Mouse (Mus musculus) heart, postnatal 4 days (tissue): Measurements from ENCODE around the gene Polr2l. TPM values are rescaled to one million over a fixed set of nuclear protein-coding genes. Genes with fewer than 3 reads are reported as not detected.

Experiments
- DNase-seq: peaks from one replicate; pipeline ENCODE4 v3.0.0; 2021
- total RNA-seq, 2 experiments: library from RNA; stranded (reverse); gene quantifications; 2 replicates each; pipeline ENCODE4 v1.2.3; 2021

The Polr2l gene
- total RNA-seq, 2 experiments from 2014 or later = 49.6 to 52.4 TPM

DNA sequence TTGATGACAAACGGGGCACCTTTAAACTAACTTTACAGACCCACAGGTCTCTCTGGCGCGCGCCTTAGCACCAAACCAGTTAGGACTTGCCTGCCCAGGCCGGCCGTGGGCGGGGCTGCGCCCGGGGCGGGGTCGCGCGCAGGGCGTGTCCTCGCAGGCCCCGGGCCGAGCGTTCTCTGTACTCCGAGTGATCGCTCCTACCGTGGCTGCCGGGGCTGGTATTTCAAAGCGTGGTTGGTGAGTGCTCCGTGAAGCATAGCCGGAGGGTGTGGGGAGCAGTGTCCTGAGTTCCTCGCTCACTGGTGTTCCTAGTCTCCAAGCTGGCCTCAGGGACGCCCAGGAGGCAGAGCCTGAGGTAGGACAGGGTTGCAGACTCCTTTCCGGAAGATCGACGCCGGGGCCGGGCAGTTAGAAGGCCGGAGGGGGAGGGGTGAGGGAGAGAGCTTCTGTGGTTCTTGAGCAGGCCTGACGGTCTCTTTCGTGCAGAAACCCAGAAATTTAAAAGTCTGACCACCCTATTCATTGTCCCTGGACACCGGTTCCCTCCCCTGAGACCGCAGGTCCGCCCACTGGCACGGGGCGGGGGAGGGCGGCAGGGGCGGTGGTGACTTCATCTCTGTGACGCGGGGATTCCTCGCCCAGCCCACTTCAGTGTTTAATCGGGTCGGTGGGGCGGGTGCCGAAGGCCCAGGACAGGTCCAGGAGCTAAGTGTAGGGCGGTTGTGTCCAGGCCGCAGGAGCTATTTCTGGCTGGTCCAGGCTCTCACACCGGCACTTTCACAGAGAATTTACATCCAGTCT lies 7.5 kb downstream of the Polr2l start, which contains the start of gene Cd151:
Gene Cd151 (plus strand): TSS at position 163 of the 801 bp plus-strand sequence.
- peak; percentile 93 for DNase-seq

DNA sequence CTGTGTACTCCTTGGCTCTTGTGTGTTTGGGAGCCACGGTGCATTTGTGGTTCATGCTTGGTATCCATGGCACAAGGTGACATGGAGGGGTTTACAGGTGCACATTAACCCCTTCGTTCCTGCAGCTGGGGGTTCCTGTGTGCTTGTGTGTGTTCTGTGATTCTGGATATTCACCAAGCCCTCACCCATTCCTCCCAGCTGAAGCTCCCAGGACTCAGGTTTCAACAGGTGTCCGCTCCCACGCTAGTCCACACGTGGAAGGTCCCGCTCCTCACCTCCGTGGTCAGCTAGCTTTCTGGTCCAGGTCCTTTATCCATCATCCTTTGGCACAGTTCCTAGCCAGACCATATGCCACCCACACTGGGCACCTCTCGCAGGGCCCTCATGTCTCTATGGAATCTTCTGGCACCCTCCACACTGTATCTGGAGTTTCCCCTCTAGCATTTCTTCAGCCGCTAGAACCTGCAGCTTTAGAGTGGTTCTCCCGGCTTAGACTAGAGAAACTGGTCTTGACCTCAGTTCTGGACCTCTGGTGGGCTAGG lies 8.3 kb downstream of the Polr2l start:
- no peak for DNase-seq

DNA sequence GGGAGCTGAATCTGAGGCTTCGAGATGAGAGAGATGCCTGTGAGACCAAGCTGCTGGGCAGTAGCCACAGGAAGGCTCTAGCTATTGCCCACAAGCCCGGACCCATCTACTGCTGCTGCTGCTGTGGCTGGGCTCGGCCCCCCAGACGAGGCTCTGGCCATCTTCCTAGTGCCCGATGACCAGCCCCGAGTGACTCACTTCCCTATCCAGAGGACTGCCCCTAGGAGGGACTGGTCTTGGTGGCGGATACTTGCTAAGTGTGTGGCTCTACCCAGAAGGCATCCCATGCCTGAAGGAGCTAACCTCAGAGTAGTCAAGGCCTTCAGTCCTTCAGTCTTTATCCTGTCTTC lies 8.9 kb downstream of the Polr2l start:
- no peak for DNase-seq

DNA sequence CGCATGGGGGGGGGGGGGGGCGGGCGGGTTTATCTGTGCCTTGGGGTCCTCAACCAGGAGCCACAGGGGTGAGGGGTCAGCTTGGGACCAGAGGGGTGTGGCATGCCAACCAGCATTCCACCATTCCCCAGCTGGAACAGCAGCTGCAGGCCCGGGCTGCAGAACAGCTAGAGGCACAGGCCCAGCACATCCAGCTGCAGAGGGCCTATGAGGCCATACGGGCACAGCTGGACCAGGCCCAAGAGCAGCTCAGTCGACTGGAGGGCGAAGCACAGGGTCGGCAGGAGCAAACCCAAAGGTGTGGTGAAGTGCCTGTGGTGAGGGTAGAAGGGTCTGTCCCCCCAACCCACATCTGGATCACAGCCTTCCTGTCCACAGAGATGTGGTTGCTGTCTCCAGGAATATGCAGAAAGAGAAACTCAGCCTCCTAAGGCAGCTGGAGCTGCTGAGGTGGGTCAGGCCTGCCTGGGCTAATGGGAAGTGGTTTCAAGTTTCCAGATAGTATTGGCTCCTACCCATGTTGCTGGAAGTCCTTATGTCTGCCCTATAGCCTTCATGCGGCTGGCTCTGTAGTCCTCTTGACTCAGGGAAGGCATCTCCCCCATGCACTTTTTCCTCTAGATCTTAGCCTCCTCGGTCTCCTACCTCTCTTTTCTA lies 9.4 kb downstream of the Polr2l start:
- no peak for DNase-seq

DNA sequence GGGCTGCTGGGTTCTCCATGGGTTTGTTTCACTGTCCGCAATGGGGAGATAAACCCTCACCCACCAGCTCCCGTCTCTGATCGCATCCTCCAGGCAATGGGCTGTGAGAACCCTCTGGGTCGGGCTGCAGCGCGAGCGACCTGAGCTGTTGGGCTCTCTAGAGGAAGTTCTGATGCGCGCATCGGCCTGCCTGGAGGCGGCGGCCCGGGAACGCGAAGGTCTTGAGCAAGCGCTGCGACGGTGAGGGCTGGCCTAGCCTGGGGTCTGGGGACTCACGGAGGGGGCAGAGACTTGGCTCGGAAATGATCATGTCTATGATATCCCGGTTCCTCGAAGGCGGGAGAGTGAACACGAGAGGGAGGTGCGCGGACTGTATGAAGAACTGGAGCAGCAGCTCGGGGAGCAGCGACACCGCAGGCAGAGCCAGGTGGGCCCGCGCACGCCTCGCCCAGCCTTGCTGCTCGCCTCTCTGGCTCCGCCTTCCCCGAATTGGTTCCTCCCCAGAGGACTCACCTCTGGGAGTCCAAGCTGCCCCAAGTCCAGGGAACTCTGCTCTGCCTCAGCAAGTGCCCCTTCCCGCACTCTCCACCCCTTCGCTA lies 10.2 kb downstream of the Polr2l start:
- DNase-seq = no peak

DNA sequence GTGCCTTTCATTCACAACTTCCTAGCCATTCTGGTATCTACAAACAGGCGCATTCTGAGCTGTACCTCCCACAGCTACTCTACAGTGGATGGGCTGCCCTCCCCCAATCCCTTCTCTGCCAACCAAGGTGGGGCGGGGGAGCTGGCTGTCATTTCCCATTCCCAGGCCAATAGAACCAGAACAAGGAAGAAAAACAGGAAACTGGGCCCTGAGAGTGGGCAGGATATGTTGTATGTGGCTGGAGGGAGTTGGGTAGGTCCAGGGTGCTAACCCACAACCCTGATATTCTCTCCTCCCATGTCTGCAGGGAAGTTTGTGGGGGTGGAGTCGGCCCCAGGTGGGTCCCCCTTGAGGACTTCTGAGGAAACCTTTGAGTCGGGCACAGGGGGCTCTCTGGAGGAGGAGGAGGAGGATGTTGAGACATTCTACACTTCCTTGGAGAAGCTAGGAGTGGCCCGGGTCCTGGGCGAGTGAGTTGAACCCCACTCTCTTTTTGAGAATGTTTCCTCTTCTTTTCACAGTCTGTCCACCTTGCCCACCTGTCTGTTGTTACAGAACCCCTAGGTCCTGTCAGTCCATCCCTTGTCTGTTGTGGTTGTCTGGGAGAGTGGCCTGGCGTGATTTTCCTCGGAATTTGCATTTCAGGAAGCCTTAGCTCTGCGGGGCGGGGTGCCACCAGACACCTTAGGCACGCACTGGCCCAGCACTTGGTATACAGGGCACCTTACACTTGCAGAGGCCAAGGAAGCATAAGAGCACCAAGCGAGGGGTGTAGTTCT lies 10.9 kb downstream of the Polr2l start:
- DNase-seq = peak; percentile 73

DNA sequence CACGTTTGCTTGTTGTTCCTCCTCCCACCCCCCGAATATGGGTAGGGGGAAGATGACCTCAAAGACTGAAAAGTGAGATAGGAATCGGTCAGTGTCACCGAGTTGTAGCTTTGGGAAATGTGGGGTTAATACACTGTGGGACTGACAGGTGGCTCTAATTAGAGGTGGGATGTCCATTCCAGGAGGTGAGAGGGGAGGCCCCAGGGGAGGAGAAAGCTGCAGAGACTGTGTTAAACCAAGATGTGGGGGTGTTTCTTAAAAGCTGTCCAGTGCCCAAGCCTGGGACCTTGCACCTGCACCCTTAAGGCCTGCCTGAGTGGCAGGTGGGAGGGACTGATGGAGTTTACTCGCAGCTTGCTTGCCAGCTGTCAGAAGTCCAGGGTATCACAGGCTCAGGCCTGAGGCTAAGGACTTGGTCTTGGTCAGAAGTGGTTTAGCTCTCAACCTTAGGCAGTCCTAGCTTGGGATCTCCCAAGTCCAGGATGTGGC lies 12.6 kb downstream of the Polr2l start:
- no peak for DNase-seq

DNA sequence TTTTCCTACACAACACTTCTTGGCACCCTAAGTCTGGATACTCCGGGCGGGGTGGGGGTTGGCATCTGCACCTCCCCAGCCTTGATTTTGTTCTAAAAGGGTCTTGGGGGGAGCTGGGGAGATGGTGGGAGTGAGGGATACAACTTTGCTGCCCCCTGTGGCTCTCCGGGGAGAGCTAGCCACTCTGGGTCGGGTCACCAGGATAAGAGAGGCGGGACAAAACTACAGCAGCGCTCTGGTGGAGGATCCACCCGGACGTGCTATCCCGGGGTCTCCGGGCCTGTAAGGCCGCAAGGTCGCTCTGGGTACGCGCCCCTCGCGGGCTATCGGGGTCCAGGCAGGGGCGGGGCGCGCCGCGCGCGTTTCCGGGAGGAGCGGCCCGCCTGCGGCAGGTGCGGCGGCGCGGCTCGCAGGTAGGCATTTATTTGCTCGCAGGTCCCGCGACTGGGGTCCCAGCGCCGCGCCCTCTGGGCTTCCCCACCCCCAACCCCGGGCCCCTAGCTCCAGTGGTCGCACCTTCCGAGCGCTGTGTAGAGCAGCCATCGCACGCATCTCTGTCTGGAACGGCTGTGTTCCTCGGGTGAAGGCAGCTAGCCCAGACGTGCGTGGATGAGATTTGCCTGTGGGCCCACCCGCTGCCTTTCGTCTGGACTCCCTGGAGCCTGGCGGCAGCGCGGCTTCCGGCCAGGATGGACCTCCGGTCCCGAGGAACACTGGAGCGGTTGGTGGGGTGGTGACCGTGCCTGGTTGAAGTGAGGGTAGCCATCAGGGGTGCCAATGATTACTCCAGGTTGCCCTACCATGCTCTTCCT lies 13.2 kb downstream of the Polr2l start:
- DNase-seq = peak; percentile 55

DNA sequence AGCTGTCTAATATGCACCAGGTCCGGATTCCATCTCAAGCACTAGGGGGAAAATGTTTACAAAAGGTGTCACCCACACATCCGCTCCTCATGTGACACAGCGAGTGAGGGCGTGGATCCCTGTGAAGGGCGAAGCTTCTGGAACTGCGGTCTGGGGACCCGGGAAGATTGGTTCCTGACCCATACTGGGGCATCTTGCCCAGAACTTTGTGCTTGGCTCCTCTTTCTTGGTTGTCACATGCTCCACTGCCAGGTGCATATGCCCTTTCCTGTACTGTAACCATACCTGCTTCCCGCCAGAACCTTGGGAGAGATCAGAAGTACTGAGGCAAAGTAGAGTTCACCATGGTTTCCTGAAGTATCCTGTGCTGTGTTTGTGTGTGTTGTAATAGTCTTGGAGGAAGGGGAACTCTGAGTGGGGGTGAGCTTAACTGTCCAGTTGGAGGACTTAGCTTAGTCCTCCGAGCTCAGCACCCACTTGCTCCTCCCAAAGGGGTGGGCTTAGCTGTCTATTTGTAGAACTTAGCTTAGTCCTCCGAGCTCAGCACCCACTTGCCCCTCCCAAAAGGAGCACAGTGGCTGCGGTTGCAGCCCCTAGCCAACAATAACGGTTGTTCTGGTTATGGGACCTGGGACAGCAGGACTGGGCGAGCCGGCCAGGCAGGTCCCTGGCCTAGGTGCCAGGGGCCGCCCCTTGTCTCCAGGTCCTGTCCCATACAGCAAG lies 14.4 kb downstream of the Polr2l start, which contains the start of gene Cracr2b:
Gene Cracr2b (plus strand): TSS at position 704 of the 723 bp plus-strand sequence.
- no peak for DNase-seq

DNA sequence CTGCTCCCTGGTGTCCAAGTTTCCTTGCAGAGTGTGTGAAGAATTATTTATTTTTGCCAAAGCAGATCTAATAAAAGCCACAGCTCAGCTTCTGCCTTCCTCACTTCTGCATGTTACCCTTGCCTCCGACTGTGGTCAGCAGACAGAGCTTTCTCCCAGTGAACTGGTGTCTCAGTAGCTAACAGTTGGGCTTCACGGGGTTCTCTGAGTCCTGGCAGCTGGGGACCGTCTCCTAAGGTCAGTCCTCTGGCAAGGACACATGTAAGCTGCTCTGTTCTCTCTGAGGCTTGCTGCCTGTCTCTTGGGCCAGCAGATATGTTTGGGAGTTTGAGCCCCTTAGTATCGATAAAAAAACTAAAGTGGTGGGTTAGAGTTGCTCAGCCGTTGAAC lies 14.9 kb downstream of the Polr2l start:
- DNase-seq = no peak

DNA sequence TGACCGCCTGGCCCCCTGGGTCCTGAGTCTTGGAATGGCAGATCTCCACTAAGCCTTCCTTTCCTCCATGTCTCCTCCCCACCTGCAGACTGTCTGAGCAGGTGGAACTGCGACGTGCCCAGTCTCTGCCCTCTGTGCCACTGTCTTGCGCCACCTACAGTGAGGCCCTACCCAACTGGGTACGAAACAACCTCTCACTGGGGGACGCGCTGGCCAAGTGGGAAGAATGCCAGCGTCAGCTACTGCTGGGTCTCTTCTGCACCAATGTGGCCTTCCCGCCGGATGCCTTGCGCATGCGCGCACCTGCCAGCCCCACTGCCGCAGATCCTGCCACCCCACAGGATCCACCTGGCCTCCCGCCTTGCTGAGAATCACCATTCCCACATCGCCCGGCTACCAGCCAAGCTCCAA lies 15.6 kb downstream of the Polr2l start:
- DNase-seq = peak; percentile 20

DNA sequence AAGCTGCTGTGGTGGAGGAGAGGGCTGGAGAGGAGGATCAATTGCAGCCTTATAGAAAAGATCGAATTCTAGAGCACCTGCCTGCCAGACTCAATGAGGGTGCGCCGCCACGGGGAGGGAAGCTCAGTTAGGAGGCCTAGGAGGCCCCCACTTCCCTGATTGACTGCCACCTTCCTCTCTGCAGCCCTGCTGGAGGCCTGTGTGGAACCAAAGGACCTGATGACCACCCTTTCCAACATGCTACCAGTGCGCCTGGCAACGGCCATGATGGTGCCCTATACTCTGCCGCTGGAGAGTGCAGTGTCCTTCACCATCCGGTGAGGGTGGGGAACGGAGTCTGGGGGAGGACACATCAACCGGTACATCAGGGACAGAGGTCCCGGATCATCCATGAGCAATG lies 16.3 kb downstream of the Polr2l start:
- DNase-seq = peak; percentile 14

DNA sequence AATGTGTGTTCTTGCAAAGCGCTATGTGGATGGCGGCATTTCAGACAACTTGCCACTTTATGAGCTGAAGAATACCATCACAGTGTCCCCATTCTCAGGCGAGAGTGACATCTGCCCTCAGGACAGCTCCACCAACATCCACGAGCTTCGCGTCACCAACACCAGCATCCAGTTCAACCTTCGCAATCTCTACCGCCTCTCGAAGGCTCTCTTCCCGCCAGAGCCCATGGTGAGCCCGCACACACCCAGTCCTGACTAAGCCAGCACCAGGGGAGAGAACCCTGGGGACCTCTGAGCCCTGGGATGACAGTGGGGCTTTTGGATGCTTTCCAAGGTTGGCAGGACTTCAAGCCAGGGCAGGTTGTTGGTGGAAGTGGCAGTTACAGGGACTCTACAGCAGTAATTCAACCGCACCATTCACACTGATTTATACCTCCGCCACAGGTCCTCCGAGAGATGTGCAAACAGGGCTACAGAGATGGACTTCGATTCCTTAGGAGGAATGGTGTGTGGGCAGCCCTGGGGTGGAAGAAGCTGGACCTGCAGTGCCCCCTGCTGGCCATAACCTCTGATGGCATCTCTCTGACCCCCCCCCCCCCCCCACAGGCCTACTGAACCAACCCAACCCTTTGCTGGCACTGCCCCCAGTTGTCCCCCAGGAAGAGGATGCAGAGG lies 16.8 kb downstream of the Polr2l start:
- peak; percentile 73 for DNase-seq

DNA sequence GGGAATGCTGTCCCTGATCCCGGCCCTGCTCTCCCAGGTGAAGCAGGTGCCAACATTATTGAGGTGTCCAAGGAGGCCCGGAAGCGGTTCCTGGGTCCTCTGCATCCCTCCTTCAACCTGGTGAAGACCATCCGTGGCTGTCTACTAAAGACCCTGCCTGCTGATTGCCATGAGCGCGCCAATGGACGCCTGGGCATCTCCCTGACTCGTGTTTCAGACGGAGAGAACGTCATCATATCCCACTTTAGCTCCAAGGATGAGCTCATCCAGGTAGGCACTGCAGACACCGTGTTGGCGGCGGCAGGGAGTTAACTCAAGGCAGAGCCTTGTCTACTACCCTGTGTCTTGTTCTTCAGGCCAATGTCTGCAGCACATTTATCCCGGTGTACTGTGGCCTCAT lies 17.7 kb downstream of the Polr2l start:
- no peak for DNase-seq

DNA sequence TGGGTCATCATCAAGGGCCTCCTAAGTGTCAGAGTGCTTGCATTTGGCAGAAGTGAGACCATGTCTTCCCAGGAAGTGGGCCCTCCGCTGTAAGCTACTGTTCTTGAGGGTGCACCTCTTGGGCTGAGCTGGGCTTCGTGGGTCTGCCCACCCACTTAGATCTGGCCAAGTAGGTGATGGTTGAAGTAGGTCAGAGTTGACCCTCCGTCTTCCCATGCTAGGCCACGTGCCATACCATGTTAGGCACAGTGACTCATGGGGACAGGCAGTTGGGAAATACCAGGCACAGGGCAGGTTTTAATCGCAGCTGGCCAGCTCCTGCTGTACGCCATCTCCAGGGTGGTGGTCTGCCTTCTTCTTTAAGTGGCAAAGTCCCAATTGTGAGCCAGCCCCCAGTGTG lies 18.2 kb downstream of the Polr2l start:
- DNase-seq = no peak

DNA sequence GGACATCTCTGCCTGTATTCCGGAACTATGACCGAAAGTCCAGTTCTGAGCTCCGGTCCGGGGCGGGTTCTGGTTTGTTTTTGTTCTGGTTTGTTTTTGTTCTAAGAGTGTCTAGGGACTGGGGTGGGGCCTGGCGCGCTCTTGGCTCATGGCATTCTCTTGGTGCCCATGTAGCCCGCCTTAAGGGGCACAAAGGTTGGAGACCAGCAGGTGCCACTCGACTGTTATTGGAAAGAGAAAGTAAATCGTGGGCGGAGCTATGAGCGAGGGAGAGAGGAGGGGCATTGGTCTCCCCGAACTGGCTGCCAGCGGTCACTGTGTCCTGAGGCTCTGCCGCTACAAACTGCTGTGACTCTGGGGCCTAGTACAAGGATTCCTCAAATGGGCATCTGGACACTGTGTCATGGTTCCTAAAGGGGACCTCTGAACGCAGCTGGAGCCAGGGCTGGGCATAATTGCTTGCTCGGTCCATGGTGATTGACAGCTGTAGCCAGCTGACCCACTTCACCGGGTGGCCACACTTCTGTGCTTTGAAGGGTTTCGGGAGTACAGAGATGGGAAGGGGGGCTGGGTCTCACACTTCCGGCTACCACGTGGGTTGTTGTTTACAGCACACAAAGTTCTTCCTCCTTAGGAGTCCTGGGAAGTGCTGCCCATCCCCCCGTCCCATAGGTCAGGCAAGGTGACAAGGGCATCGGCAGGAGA lies 19.2 kb downstream of the Polr2l start:
- DNase-seq = peak; percentile 77

DNA sequence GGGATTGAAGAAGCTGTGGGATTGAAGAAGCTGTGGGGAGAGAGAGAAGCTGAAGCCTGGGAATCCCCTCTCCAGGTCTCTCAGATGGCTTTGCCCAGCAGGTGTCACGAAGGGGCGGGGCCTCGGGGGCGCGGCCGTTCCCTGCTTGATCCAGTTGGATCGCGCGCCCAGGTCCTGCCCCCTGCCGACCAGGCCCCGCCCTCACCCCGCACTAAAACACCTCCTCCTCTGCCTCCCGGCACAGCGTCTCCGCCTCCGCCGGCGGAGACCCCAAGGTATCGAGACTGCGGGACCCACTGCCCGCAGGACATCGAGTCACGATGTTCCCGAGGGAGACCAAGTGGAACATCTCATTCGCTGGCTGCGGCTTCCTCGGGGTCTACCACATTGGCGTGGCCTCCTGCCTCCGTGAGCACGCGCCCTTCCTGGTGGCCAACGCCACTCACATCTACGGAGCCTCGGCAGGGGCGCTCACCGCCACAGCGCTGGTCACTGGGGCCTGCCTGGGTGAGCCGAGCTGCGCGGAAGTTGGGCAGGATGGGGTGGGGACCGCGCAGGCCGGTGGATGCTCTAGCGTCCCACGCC lies 19.9 kb downstream of the Polr2l start, which contains the start of gene Pnpla2:
Gene Pnpla2 (plus strand): TSS at position 232 of the 585 bp plus-strand sequence.
- peak; percentile 97 for DNase-seq

DNA sequence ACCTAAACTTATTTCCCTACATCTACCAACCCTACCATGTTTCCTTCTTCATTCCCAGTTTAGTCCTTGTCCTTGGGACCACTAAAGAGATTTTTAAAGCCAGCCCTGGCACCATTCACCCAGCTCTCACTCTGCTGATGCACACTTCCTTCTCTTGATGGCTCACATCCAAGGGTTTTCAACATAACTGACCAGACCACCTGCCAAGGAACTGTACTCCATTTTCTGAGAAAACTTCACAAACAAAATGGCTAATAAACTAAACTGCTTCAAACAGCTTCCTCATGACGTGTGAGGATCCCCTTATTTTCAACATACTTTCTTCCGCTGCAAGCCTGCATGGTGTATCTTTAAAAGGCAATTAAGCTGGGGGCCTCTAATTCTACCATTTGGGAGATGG lies 21.3 kb downstream of the Polr2l start:
- DNase-seq = no peak

DNA sequence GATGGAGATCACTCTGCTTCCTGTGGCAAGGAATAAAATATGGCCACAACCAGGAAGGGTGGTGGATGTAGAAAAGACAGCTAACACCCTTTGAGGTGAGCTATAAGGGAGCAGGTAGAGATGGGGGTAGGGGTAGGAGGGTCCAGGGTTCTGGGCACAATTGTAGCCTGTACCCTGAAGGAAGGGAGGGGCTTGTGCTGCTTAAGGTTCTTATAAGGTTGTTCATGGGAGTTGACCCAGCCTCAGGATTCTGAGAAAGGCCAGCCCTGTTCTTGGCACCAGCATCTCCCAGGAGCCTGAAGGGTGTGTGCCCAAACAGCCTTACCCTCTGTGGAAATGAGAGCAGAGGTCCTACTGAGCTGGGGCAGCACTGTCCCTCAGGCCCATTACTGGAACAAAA lies 23.0 kb downstream of the Polr2l start:
- DNase-seq = peak; percentile 9
